Mouse (Mus musculus) forebrain, embryonic 10.5 days (tissue): ENCODE data around the gene Olfm1. TPM values are rescaled to one million over a fixed set of nuclear protein-coding genes. Genes with fewer than 3 reads are reported as not detected.

ENCODE experiments used
- DNase-seq: peaks from one replicate; pipeline ENCODE4 v3.0.0-alpha.2; 2017; ENCODE audit warnings: low spot score; ENCODE audit errors: extremely low spot score
- H3K27ac ChIP-seq: fragments of 300-500 bp; sonication (generic); 2 replicates; pipeline ENCODE4 v1.5.1; 2016; ENCODE audit warnings: mild to moderate bottlenecking
- H3K27me3 ChIP-seq: fragments of 300-500 bp; sonication (generic); 2 replicates; pipeline ENCODE4 v1.6.1; 2016; ENCODE audit warnings: mild to moderate bottlenecking; ENCODE audit not compliant: poor library complexity, severe bottlenecking
- H3K36me3 ChIP-seq: fragments of 300-500 bp; sonication (generic); replicated peaks from 2 replicates; pipeline ENCODE4 v1.6.1; 2016; ENCODE audit warnings: mild to moderate bottlenecking, moderate library complexity
- H3K4me1 ChIP-seq: fragments of 300-500 bp; sonication (generic); 2 replicates; pipeline ENCODE4 v1.6.1; 2016
- H3K4me3 ChIP-seq: fragments of 300-500 bp; sonication (generic); 2 replicates; pipeline ENCODE4 v1.5.1; 2016; ENCODE audit warnings: mild to moderate bottlenecking, moderate library complexity
- H3K9me3 ChIP-seq: fragments of 300-500 bp; sonication (generic); 2 replicates; pipeline ENCODE4 v1.6.1; 2016; ENCODE audit warnings: mild to moderate bottlenecking, moderate library complexity
- WGBS: fragments of 180-500 bp; shearing (Covaris S2); methylation state at CpG from one replicate; pipeline ENCODE4 v1.1.7; 2016; 5-methylcytosine and 5-hydroxymethylcytosine counted together
- polyA plus RNA-seq: library from polyadenylated mRNA; unstranded; fragments of >200 nt; fragmentation: Nextera tagmentation; extraction: Ambion mirVana; gene quantifications from 2 replicates; pipeline ENCODE4 v1.2.1, GENCODE M21; 2016

Olfm1 gene
- polyA plus RNA-seq, 1 experiment from 2014 or later: 15.5 TPM

- H3K9me3 ChIP-seq: no peaks in the 10 kb centered on the region
- 85% methylated on average over 3 of the region's 3 CpGs for WGBS
- peaks cover 50% of the 10 kb centered on the region for H3K4me1 ChIP-seq
- no peak overlapping the region for H3K4me3 ChIP-seq
- H3K36me3 ChIP-seq: no peaks in the 10 kb centered on the region
- peaks cover 69% of the 10 kb centered on the region for H3K27me3 ChIP-seq
- no peak for DNase-seq
- no peak overlapping the region for H3K27ac ChIP-seq
Observed at GRCm38 (mm10) chr2:28207200-28207750, 14.5 kb downstream of the Olfm1 start.

- DNase-seq: no peak
- Histone ChIP-seq H3K4me3 (no peak overlapping the region), H3K9me3 (no peaks in the 10 kb centered on the region), H3K27ac (no peak overlapping the region), H3K36me3 (no peaks in the 10 kb centered on the region), H3K27me3 (peaks cover 75% of the 10 kb centered on the region), H3K4me1 (peaks cover 60% of the 10 kb centered on the region)
- 91% methylated on average over 14 of the region's 14 CpGs for WGBS
Observed at GRCm38 (mm10) chr2:28208130-28208745, 15.4 kb downstream of the Olfm1 start.

- H3K27me3 ChIP-seq: peaks cover 80% of the 10 kb centered on the region
- no peak overlapping the region for H3K4me3 ChIP-seq
- H3K36me3 ChIP-seq: no peaks in the 10 kb centered on the region
- 85% methylated on average over 5 of the region's 5 CpGs for WGBS
- no peak for DNase-seq
- no peaks in the 10 kb centered on the region for H3K9me3 ChIP-seq
- peaks cover 61% of the 10 kb centered on the region for H3K4me1 ChIP-seq
- H3K27ac ChIP-seq: no peak overlapping the region
Observed at GRCm38 (mm10) chr2:28209211-28209610, 16.4 kb downstream of the Olfm1 start.

DNA sequence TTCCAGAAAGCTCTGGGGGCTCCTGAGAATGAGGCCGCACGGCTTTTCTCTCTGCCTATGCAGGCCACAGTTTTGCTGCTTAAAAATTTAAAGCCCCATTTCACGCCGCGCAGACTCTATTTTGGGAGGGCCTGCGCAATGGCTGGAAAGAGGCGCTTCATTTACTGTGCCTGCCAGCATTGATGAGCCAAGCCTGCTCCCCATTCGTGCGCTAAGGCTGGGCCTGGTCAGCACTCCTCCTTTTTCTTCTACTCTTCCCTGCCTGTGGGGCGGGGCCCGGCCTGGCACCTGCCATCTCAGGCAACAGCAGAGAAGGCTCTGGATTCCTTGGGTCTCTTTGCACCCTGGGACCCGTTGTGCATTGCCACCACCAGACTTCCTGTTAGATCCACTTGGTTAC, 16.9 kb downstream of the Olfm1 start:
- Histone ChIP-seq H3K27me3 (peaks cover 76% of the 10 kb centered on the region), H3K4me1 (peaks cover 56% of the 10 kb centered on the region), H3K27ac (no peak overlapping the region), H3K36me3 (peaks cover under 1% of the 10 kb centered on the region), H3K9me3 (no peaks in the 10 kb centered on the region), H3K4me3 (no peak overlapping the region)
- 90% methylated on average over 12 of the region's 12 CpGs for WGBS
- DNase-seq: no peak

- Histone ChIP-seq H3K27ac (no peak overlapping the region), H3K27me3 (peaks cover 78% of the 10 kb centered on the region), H3K36me3 (peaks cover 7% of the 10 kb centered on the region), H3K9me3 (no peaks in the 10 kb centered on the region), H3K4me3 (no peak overlapping the region), H3K4me1 (peaks cover 51% of the 10 kb centered on the region)
- no peak for DNase-seq
- WGBS: 76% methylated on average over 4 of the region's 4 CpGs
Observed at GRCm38 (mm10) chr2:28210273-28210672, 17.5 kb downstream of the Olfm1 start.

DNA sequence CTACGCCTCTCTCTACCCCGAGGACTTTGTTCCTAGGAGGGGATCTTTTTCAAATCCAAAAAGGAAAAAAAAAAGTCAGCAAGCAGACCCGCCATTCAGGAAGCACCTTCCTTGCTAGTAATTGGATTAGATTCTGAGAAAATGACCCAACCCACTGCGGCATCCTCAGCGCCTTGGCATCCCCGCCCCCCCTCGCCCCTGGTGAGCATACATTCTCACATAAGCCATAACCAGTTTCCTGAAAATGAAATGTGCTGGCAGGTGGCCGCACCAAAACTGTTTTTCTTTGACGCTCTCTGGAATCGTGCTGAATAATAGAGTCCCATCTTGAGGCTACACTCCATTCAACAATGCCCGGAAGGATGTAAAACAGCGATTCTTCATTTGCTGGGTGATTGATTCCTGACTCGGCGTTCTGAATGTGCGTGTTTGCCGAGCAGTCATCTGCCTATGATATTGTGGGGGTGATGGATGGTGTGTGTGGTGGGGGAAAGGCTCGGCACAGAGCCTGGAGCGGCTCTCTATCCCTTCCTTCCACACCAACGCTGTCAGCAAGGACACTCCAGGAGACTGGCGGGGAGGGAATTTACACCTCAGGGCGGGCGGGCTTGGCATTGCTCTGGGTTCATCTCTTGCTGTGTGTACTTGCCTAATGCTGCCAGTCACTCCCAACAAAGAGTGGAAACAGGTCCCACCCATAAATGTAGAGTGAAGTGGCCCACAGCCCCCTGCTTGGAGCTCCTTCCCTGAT, 18.9 kb downstream of the Olfm1 start:
- peaks cover 41% of the 10 kb centered on the region for H3K4me1 ChIP-seq

DNA sequence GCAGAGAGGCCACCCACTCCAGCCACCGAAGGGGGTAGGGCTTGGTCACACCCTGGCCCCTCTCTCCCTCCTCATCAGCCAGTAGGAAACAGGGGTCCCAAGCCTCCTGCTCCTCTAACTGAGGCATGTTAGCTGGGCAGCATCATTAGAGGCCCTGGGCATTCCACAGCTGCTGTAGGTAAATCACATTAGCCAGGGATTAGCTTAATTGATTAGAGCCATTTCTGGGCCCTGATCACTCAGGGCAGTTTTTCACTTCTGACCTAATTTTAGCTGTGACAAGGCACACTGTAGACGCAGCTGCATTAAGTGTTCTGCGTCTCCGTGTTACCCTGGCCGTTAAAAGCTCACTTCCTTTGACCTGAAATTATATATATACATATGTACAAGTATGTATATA, 20.1 kb downstream of the Olfm1 start:
- Histone ChIP-seq H3K36me3 (peaks cover 21% of the 10 kb centered on the region), H3K27me3 (peaks cover 72% of the 10 kb centered on the region), H3K9me3 (no peaks in the 10 kb centered on the region), H3K4me3 (no peak overlapping the region), H3K27ac (no peak overlapping the region), H3K4me1 (peaks cover 40% of the 10 kb centered on the region)
- no peak for DNase-seq
- WGBS: 52% methylated on average over 5 of the region's 5 CpGs

More for the DNA sequence above, 18.9 kb downstream of the Olfm1 start:
- Histone ChIP-seq H3K4me3 (no peak overlapping the region), H3K27me3 (peaks cover 81% of the 10 kb centered on the region), H3K27ac (no peak overlapping the region), H3K36me3 (peaks cover 21% of the 10 kb centered on the region), H3K9me3 (no peaks in the 10 kb centered on the region)
- 67% methylated on average over 22 of the region's 22 CpGs for WGBS
- DNase-seq: no peak

GRCm38 (mm10) chr2:28216211-28216775, 23.5 kb downstream of the Olfm1 start:
- DNase-seq: no peak
- no peak overlapping the region for H3K27ac ChIP-seq
- H3K36me3 ChIP-seq: peaks cover 24% of the 10 kb centered on the region
- H3K27me3 ChIP-seq: peaks cover 42% of the 10 kb centered on the region
- H3K9me3 ChIP-seq: no peaks in the 10 kb centered on the region
- peaks cover 36% of the 10 kb centered on the region for H3K4me1 ChIP-seq
- no peak overlapping the region for H3K4me3 ChIP-seq
- WGBS: 87% methylated on average over 5 of the region's 5 CpGs

DNA sequence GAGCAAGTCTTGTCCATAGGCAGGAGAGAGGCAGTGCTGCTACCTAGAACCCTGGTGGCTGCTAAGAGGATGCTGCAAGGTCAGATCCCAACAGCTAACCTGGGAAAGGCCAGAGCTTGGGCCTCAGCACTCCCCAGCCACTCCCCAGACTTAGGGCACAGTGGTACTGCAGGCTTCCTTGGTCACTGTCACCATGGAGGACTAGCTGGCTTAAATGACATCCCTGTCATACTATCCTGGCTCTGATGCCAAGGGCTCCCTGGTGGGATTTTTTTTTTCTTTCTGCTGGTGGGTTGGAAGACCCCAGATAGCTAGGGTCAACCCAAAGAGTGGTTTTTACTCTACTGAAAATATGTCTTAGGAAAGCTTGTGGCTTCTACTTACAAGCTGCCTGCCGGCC, 25.0 kb downstream of the Olfm1 start:
- Histone ChIP-seq H3K9me3 (no peaks in the 10 kb centered on the region), H3K27me3 (peaks cover 28% of the 10 kb centered on the region; the same call in 1 of the 2 replicates), H3K27ac (no peak overlapping the region), H3K36me3 (peaks cover 27% of the 10 kb centered on the region), H3K4me3 (no peak overlapping the region), H3K4me1 (peaks cover 34% of the 10 kb centered on the region)
- 94% methylated on average over 1 of the region's 1 CpGs for WGBS
- DNase-seq: no peak

GRCm38 (mm10) chr2:28218651-28219356, 26.0 kb downstream of the Olfm1 start:
- Histone ChIP-seq H3K36me3 (peaks cover 27% of the 10 kb centered on the region), H3K4me1 (peaks cover 31% of the 10 kb centered on the region), H3K9me3 (no peaks in the 10 kb centered on the region), H3K4me3 (no peak overlapping the region), H3K27me3 (peaks cover 25% of the 10 kb centered on the region; the same call in 1 of the 2 replicates), H3K27ac (no peak overlapping the region)
- 79% methylated on average over 7 of the region's 7 CpGs for WGBS
- no peak for DNase-seq

- no peak for DNase-seq
- H3K27me3 ChIP-seq: peaks cover 22% of the 10 kb centered on the region; the same call in 1 of the 2 replicates
- H3K36me3 ChIP-seq: peaks cover 26% of the 10 kb centered on the region
- H3K4me1 ChIP-seq: peaks cover 31% of the 10 kb centered on the region
- no peak overlapping the region for H3K27ac ChIP-seq
- 91% methylated on average over 1 of the region's 1 CpGs for WGBS
- no peaks in the 10 kb centered on the region for H3K9me3 ChIP-seq
- H3K4me3 ChIP-seq: no peak overlapping the region
Observed at GRCm38 (mm10) chr2:28219625-28220024, 26.8 kb downstream of the Olfm1 start.

DNA sequence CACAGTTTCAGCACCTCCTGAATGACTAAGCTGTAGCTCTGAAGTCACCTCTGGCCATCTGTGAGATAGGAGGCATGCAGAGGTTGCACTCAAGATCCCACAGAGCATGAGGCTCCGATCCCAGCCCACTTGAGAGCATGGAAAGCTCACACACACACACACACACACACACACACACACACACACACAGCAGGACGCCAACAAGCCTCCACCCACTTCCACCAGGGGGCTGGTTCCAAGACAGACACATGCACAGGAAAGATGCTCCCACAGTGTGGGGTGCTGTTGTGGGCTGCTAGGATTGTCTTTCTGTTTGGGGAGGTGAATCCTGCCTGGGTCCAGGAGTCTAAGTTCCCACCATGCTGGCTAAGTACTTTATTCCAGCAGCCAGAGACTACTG, 29.0 kb downstream of the Olfm1 start:
- peaks cover 8% of the 10 kb centered on the region; the same call in 1 of the 2 replicates for H3K36me3 ChIP-seq
- no peak overlapping the region for H3K4me3 ChIP-seq
- DNase-seq: no peak
- 84% methylated on average over 2 of the region's 2 CpGs for WGBS
- 0 out of 2 replicates have a peak, but pooled peaks cover 1% of the 10 kb centered on the region for H3K27me3 ChIP-seq
- no peaks in the 10 kb centered on the region for H3K9me3 ChIP-seq
- H3K4me1 ChIP-seq: peaks cover 39% of the 10 kb centered on the region
- no peak overlapping the region for H3K27ac ChIP-seq
